Mouse (Mus musculus): ENCODE measurements at regions not wholly inside any gene's neighbourhood (a gene's known extent, or its start where the extent isn't known, plus 50 kb on each side); places are given as distances from the start of the nearest gene placed in this dataset.

- no peak for DNase-seq (ENCODE audit: low spot score in 2 of 2)
Measured at GRCm38 (mm10) chr2:117021787-117022186, 99.4 kb upstream of the Spred1 start.

DNA sequence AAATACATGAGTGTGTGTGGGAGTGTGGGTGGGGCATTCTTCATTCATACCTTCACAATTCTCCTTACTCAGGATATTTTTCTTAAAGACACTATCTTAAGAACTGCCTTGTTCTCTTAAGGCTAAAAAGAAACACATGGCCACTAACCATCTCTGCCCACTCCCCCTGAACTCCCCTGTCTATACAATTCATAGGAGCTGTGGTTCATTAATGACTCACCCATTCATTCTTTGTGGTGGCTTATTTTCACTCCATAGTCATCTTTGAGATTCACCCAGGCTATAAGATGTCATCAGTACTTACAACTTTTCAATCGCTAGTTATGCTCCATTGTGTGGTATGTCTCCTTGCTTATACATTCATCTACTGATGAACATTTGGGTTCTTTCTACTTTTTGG lies 97.7 kb upstream of the Spred1 start:
- DNase-seq (ENCODE audit: low spot score in 2 of 2), result no peak

DNA sequence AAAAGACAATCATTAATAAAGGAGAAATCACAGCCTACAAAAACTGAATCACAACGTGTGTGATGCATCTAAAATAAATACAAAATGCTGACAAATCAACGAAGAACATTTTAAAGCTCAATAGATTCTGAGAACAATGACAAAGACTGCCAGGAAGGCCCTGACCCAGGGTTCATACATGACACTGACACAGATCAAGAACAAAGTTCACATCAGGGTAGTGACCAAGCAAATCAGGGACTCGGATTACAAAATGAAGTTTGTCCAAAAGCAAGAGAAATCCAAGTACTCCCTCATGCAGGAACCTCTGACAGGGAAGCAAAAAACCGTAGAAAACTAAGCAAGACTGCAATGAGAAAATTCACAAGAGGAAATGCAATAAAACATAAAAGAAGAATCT lies 94.1 kb upstream of the Spred1 start:
- no peak for DNase-seq (ENCODE audit: low spot score in 2 of 2)

DNA sequence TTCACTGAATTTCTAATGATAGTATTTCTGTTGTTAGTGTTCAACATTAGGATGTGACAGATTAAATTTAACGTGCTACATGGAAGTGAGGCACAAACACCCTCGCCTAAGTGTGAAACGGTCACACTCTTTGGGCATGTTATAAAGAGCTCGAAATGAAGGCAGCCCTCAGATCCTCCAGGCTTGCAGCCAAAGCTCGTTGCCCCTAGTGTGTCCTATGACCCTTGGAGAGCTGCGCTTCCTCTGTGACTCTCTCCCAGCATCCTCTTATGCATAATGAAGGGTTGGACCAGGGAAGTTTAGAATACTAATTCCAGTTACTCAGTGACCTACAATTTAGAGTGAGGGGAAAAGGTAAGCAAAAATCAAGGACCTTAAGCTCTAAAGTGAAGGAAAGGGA lies 92.4 kb upstream of the Spred1 start:
- no peak for DNase-seq (ENCODE audit: low spot score in 2 of 2)

- no peak for DNase-seq (ENCODE audit: low spot score in 2 of 2)
Measured at GRCm38 (mm10) chr2:117036197-117036872, 84.8 kb upstream of the Spred1 start.

DNA sequence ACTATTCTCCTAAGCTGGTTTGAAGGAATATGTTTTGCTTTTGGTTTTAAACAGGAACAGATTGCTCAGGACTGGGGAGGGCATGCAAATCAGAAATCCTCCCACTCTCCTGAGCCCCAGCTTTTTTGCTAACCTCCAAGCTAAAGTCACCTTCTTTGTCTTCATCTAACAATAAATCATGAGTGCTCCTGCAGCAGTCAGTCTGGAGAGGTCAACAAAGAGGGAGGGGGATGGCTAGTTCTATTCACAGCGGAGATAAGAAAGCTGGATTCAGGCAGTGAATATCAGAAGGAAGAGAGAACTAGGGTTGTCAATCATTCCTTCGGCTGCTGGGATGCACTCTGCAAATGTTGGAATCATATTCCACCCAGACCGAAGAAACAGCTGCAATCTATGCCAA lies 81.0 kb upstream of the Spred1 start:
- DNase-seq (ENCODE audit: low spot score in 2 of 2), result no peak

DNA sequence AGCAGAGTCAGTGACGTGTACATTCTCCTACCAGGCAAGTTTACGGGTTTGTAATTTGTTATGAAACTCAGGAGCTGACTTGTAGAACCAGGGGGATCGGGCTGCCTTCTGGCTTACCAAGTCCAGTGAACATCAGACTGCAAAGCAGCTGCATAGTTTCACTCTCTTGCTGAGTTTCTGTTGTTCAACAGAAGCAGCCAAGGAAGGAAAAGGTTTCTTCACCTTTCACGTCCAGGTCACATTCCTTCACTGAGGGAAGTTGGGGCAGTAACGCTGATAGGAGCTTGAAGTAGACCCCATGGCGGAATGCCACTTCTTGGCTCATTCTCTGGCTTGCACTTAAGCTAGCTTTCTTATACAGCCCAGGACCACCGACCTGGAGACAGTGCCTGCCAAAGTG lies 77.3 kb upstream of the Spred1 start:
- no peak for DNase-seq (ENCODE audit: low spot score in 2 of 2)

GRCm38 (mm10) chr2:117048290-117048730 lies 72.9 kb upstream of the Spred1 start:
- no peak for DNase-seq (ENCODE audit: low spot score in 2 of 2)

DNA sequence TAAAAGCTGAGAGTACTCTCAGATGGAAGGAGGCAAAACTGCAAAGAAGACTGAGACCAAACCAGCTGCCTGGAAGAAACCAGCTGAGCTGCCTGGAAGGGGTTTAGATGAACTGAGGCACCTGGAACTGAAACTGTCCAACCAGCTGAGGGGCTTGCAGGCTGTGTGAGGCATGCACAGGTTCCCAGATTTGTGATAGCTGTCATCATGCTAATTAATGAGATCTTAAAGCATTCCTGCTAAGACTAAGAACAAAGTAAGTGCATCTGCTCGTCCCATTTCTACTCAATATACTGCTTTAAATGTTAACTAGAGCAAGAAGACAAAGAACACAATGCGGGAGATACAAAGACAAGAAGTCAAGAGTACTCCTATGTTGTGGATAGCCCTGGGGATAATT lies 71.1 kb upstream of the Spred1 start:
- no peak for DNase-seq (ENCODE audit: low spot score in 2 of 2)

GRCm38 (mm10) chr2:117064126-117064525 lies 57.0 kb upstream of the Spred1 start:
- DNase-seq (ENCODE audit: low spot score in 2 of 2), result no peak

DNA sequence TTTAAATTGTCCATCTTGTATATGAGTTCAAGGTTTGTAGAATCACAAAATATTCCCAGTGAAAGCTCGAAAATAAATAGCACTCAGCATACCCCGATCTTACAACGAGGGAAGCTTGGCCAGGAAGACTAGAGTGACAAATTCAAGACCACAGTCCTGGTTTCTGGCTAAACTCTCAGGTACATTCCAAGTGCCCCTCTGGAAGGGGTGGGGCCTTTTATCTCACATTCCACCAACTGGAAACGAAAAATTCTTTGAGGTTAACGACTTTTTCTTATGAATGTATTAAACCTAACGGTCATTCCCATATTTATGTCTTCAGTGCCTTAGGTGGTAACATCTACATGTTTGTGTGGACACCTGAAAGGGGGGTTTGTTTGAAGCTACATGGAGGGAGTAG lies 50.8 kb upstream of the Spred1 start:
- DNase-seq (ENCODE audit: low spot score in 2 of 2), result no peak

DNA sequence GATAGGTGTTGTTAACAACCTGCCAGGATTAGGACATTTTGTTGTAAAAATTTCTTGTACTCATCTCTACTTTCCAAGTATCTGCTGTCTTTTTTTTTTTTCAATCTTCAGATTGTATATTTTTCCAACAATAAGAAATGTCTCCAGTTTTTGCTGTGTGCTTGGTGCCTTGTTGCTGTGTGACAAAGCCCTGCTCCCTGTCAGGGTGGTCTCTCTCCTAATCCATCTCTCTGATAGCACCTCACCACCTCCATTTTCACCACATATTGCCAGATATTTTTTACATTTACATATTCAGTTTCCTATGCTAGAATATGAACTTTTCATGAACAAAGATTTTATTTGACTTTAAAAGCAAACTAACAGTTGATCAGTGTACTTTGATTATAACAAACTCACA lies 50.1 kb upstream of the Spred1 start:
- no peak for DNase-seq (ENCODE audit: low spot score in 2 of 2)

Data from gastrocnemius, adult 8-10 months (tissue).